Mouse (Mus musculus) spleen, adult 2 months (tissue): ENCODE data around the gene Srpk2.

Source experiments
- CTCF ChIP-seq: fragments of 200-500 bp; IDR thresholded peaks from 2 replicates; pipeline ENCODE4 v1.5.1; 2011; ENCODE audit warnings: mild to moderate bottlenecking, inconsistent platforms; ENCODE audit not compliant: insufficient read depth, insufficient read length, insufficient replicate concordance; ENCODE audit errors: extremely low read depth
- POLR2A ChIP-seq: fragments of 200-500 bp; IDR thresholded peaks from 2 replicates; pipeline ENCODE4 v1.6.1; 2011; ENCODE audit warnings: low read depth, low read length, inconsistent platforms

GRCm38 (mm10) chr5:23461688-23462087, 222.7 kb downstream of the Srpk2 start:
- TF ChIP-seq CTCF: no peak
- no peak for TF ChIP-seq POLR2A
